Mouse (Mus musculus): ENCODE data around the gene Apeh. TPM values are rescaled to one million over a fixed set of nuclear protein-coding genes. Genes with fewer than 3 reads are reported as not detected.

The Apeh gene
- total and polyA plus RNA-seq, 3 experiments: 69.0 to 76.1 TPM; not detected in 1

- TF ChIP-seq MYC (IDR thresholded peaks at IDR 0.05; ENCODE audit: low read depth, low read length) (0 out of 2 replicates have a peak, but pooled peaks have one; percentile 26), ZNF384 (IDR thresholded peaks at IDR 0.05; ENCODE audit: low read depth, low read length) (no peak), CTCF (IDR thresholded peaks at IDR 0.05 in 2 of 3, conservative IDR thresholded peaks at IDR 0.05 in 1 of 3; ENCODE audit: control insufficient read depth in 1 of 3, insufficient read depth in 1 of 3, low read depth in 2 of 3, low read length in 3 of 3, poor library complexity in 1 of 3, severe bottlenecking in 1 of 3) (peak in 2 of 3 experiments; percentile 7 to 22; a peak in 2 of 6 replicates)
- H3K4me1 ChIP-seq (ENCODE audit: control insufficient read depth in 1 of 2, insufficient read depth in 2 of 2, low read length in 2 of 2): peaks cover 3 to 10% of the 10 kb centered on the region in 2 experiments; a peak in 3 of 4 replicates
- H3K36me3 ChIP-seq (ENCODE audit: control insufficient read depth in 1 of 2, insufficient read depth in 2 of 2, low read length in 2 of 2): no peaks in the 10 kb centered on the region
- H3K4me3 ChIP-seq (ENCODE audit: control insufficient read depth in 1 of 2, insufficient read depth in 1 of 2, low read depth in 2 of 2, low read length in 2 of 2): peak overlapping the region; percentile 11 to 30; a peak in 3 of 4 replicates
- peaks cover 10% of the 10 kb centered on the region for H3K79me2 ChIP-seq (ENCODE audit: control insufficient read depth, insufficient read depth, low read length, poor library complexity)
- peak overlapping the region; percentile 34; the same call in 1 of the 2 replicates for H3K9ac ChIP-seq (ENCODE audit: control insufficient read depth, low read depth, low read length, poor library complexity, severe bottlenecking)
- H3K27ac ChIP-seq (ENCODE audit: control insufficient read depth, low read depth, low read length): peak overlapping the region; percentile 30
- no peaks in the 10 kb centered on the region for H3K27me3 ChIP-seq (ENCODE audit: control insufficient read depth in 1 of 2, insufficient read depth in 2 of 2, low read length in 2 of 2)
- DNase-seq (ENCODE audit: low read depth, low spot score): no peak
- H3K9me3 ChIP-seq (replicated peaks; ENCODE audit: insufficient read depth, low read length): no peaks in the 10 kb centered on the region
Measured at GRCm38 (mm10) chr9:108095949-108096712, 1.7 kb upstream of the Apeh start.

GRCm38 (mm10) chr9:108095518-108095917 is 1.1 kb upstream of the Apeh start:
- peak overlapping the region; percentile 69 for H3K9ac ChIP-seq (ENCODE audit: control insufficient read depth, low read depth, low read length, poor library complexity, severe bottlenecking)
- H3K27me3 ChIP-seq (ENCODE audit: control insufficient read depth in 1 of 2, insufficient read depth in 2 of 2, low read length in 2 of 2): no peaks in the 10 kb centered on the region
- TF ChIP-seq SIN3A (IDR thresholded peaks at IDR 0.05; ENCODE audit: low read length) (no peak; the same call in 1 of the 2 replicates), NRF1 (IDR thresholded peaks at IDR 0.05; ENCODE audit: insufficient read depth, low read depth, low read length, poor library complexity, severe bottlenecking) (no peak), ZC3H11A (IDR thresholded peaks at IDR 0.05; ENCODE audit: low read depth, low read length) (peak; percentile 84), NELFE (IDR thresholded peaks at IDR 0.05; ENCODE audit: low read depth, low read length) (no peak), RAD21 (IDR thresholded peaks at IDR 0.05; ENCODE audit: low read depth, low read length) (peak; percentile 82), SMC3 (IDR thresholded peaks at IDR 0.05; ENCODE audit: low read depth, low read length) (peak; percentile 81), HCFC1 (IDR thresholded peaks at IDR 0.05; ENCODE audit: low read depth, low read length) (0 out of 2 replicates have a peak, but pooled peaks have one; percentile 12), MAX (IDR thresholded peaks at IDR 0.05; ENCODE audit: low read length) (no peak), MAZ (IDR thresholded peaks at IDR 0.05; ENCODE audit: low read depth, low read length) (0 out of 2 replicates have a peak, but pooled peaks have one; percentile 49), MYC (IDR thresholded peaks at IDR 0.05; ENCODE audit: low read depth, low read length) (no peak), POLR2AphosphoS5 (IDR thresholded peaks at IDR 0.05; ENCODE audit: borderline replicate concordance, low read depth, low read length) (no peak), TCF12 (IDR thresholded peaks at IDR 0.05; ENCODE audit: low read depth, low read length) (no peak), MYB (IDR thresholded peaks at IDR 0.05; ENCODE audit: low read depth, low read length) (no peak), GABPA (IDR thresholded peaks at IDR 0.05; ENCODE audit: low read depth, low read length) (no peak), GATA1 (IDR thresholded peaks at IDR 0.05; ENCODE audit: low read depth, low read length) (no peak), CTCF (IDR thresholded peaks at IDR 0.05 in 2 of 3, conservative IDR thresholded peaks at IDR 0.05 in 1 of 3; ENCODE audit: control insufficient read depth in 1 of 3, insufficient read depth in 1 of 3, low read depth in 2 of 3, low read length in 3 of 3, poor library complexity in 1 of 3, severe bottlenecking in 1 of 3) (peak; percentile 60 to 78 (median 78))
- H3K27ac ChIP-seq (ENCODE audit: control insufficient read depth, low read depth, low read length): peak overlapping the region; percentile 85
- peak; percentile 89 for DNase-seq (ENCODE audit: low read depth, low spot score)
- peak overlapping the region; percentile 66 to 77 for H3K4me3 ChIP-seq (ENCODE audit: control insufficient read depth in 1 of 2, insufficient read depth in 1 of 2, low read depth in 2 of 2, low read length in 2 of 2)
- no peaks in the 10 kb centered on the region; a peak in 1 of 4 replicates for H3K36me3 ChIP-seq (ENCODE audit: control insufficient read depth in 1 of 2, insufficient read depth in 2 of 2, low read length in 2 of 2)
- peaks cover 10% of the 10 kb centered on the region for H3K79me2 ChIP-seq (ENCODE audit: control insufficient read depth, insufficient read depth, low read length, poor library complexity)
- no peaks in the 10 kb centered on the region for H3K9me3 ChIP-seq (replicated peaks; ENCODE audit: insufficient read depth, low read length)
- H3K4me1 ChIP-seq (ENCODE audit: control insufficient read depth in 1 of 2, insufficient read depth in 2 of 2, low read length in 2 of 2): peaks cover 3 to 10% of the 10 kb centered on the region in 2 experiments; a peak in 3 of 4 replicates
